Mouse (Mus musculus) MEL (cell line): ENCODE results near the gene Tbc1d5. TPM values are rescaled to one million over a fixed set of nuclear protein-coding genes. Genes with fewer than 3 reads are reported as not detected.

Experiments
- DNase-seq: peaks from one replicate; pipeline ENCODE4 v3.0.0; 2011; ENCODE audit warnings: low read depth, low spot score
- H3K27ac ChIP-seq: 2 replicates; pipeline ENCODE4 v1.5.1; 2012; ENCODE audit warnings: low read depth, mild to moderate bottlenecking, control low read depth, low read length, moderate library complexity; ENCODE audit not compliant: control insufficient read depth
- H3K27me3 ChIP-seq, 2 experiments: fragments of 150-350 bp in 1 of 2; sonication (generic) in 1 of 2; 2 replicates each; pipeline ENCODE4 v1.6.1; 2012; ENCODE audit warnings: low read length in 2 of 2, mild to moderate bottlenecking in 2 of 2, improper control_type of control experiment in 1 of 2, moderate library complexity in 1 of 2; ENCODE audit not compliant: insufficient read depth in 2 of 2, control insufficient read depth in 1 of 2
- H3K36me3 ChIP-seq, 2 experiments: 2 replicates each; pipeline ENCODE4 v1.6.1; 2012 to 2014; ENCODE audit warnings: low read length in 2 of 2, improper control_type of control experiment in 1 of 2, inconsistent platforms in 1 of 2, mild to moderate bottlenecking in 1 of 2; ENCODE audit not compliant: insufficient read depth in 2 of 2, control insufficient read depth in 1 of 2
- H3K4me1 ChIP-seq, 2 experiments: fragments of 150-350 bp in 1 of 2; sonication (generic) in 1 of 2; 2 replicates each; pipeline ENCODE4 v1.6.1; 2012; ENCODE audit warnings: low read length in 2 of 2, improper control_type of control experiment in 1 of 2, mild to moderate bottlenecking in 1 of 2; ENCODE audit not compliant: insufficient read depth in 2 of 2, control insufficient read depth in 1 of 2
- H3K4me3 ChIP-seq, 2 experiments: fragments of 150-350 bp in 1 of 2; sonication (generic) in 1 of 2; 2 replicates each; pipeline ENCODE4 v1.5.1; 2012; ENCODE audit warnings: low read depth in 2 of 2, low read length in 2 of 2, mild to moderate bottlenecking in 2 of 2, moderate library complexity in 2 of 2, control low read depth in 1 of 2, improper control_type of control experiment in 1 of 2; ENCODE audit not compliant: control insufficient read depth in 1 of 2, insufficient read depth in 1 of 2
- H3K79me2 ChIP-seq: 2 replicates; pipeline ENCODE4 v1.6.1; 2012; ENCODE audit warnings: mild to moderate bottlenecking, low read length, moderate library complexity; ENCODE audit not compliant: control insufficient read depth, poor library complexity, insufficient read depth
- H3K9ac ChIP-seq: 2 replicates; pipeline ENCODE4 v1.6.1; 2012; ENCODE audit warnings: low read depth, mild to moderate bottlenecking, control low read depth, low read length, moderate library complexity; ENCODE audit not compliant: control insufficient read depth, poor library complexity, severe bottlenecking
- H3K9me3 ChIP-seq: fragments of 150-350 bp; sonication (generic); replicated peaks from 2 replicates; pipeline ENCODE4 v1.6.1; 2012; ENCODE audit warnings: mild to moderate bottlenecking, low read length, improper control_type of control experiment, moderate library complexity; ENCODE audit not compliant: insufficient read depth
- CTCF ChIP-seq, 3 experiments: IDR thresholded peaks in 2 of 3; conservative IDR thresholded peaks in 1 of 3; 2 replicates each; pipeline ENCODE4 v1.5.1; 2011 to 2012; ENCODE audit warnings: low read length in 3 of 3, low read depth in 2 of 3, mild to moderate bottlenecking in 2 of 3, improper control_type of control experiment in 1 of 3, inconsistent platforms in 1 of 3, mixed read lengths in 1 of 3, moderate library complexity in 1 of 3; ENCODE audit not compliant: control insufficient read depth in 1 of 3, insufficient read depth in 1 of 3, poor library complexity in 1 of 3, severe bottlenecking in 1 of 3
- E2F4 ChIP-seq: IDR thresholded peaks from 2 replicates; pipeline ENCODE4 v1.6.1; 2011; ENCODE audit warnings: low read depth, low read length, improper control_type of control experiment, borderline replicate concordance
- ELF1 ChIP-seq: IDR thresholded peaks from 2 replicates; pipeline ENCODE4 v1.6.1; 2014; ENCODE audit warnings: low read depth, mild to moderate bottlenecking, inconsistent platforms, low read length, improper control_type of control experiment, moderate library complexity
- EP300 ChIP-seq, 2 experiments: IDR thresholded peaks; 2 replicates each; pipeline ENCODE4 v1.6.1; 2011; ENCODE audit warnings: improper control_type of control experiment in 2 of 2, low read length in 2 of 2, low read depth in 1 of 2, mild to moderate bottlenecking in 1 of 2
- ETS1 ChIP-seq: IDR thresholded peaks from 2 replicates; pipeline ENCODE4 v1.6.1; 2012; ENCODE audit warnings: low read depth, mild to moderate bottlenecking, inconsistent platforms, low read length, improper control_type of control experiment, moderate library complexity
- GABPA ChIP-seq: IDR thresholded peaks from 2 replicates; pipeline ENCODE4 v1.6.1; 2012; ENCODE audit warnings: low read depth, mild to moderate bottlenecking, inconsistent platforms, low read length, improper control_type of control experiment, moderate library complexity
- GATA1 ChIP-seq: IDR thresholded peaks from 2 replicates; pipeline ENCODE4 v1.6.1; 2011; ENCODE audit warnings: low read depth, low read length, improper control_type of control experiment
- HCFC1 ChIP-seq: IDR thresholded peaks from 2 replicates; pipeline ENCODE4 v1.6.1; 2012; ENCODE audit warnings: low read depth, mild to moderate bottlenecking, inconsistent platforms, low read length, improper control_type of control experiment, moderate library complexity
- MAFK ChIP-seq: IDR thresholded peaks from 2 replicates; pipeline ENCODE4 v1.6.1; 2011; ENCODE audit warnings: low read depth, mild to moderate bottlenecking, low read length, improper control_type of control experiment, borderline replicate concordance
- MAX ChIP-seq: IDR thresholded peaks from 2 replicates; pipeline ENCODE4 v1.6.1; 2011; ENCODE audit warnings: low read length, improper control_type of control experiment
- MAZ ChIP-seq: IDR thresholded peaks from 2 replicates; pipeline ENCODE4 v1.6.1; 2012; ENCODE audit warnings: low read depth, mild to moderate bottlenecking, inconsistent platforms, low read length, improper control_type of control experiment
- MXI1 ChIP-seq: IDR thresholded peaks from 2 replicates; pipeline ENCODE4 v1.6.1; 2011; ENCODE audit warnings: mild to moderate bottlenecking, low read depth, low read length, improper control_type of control experiment
- MYB ChIP-seq: IDR thresholded peaks from 2 replicates; pipeline ENCODE4 v1.6.1; 2011; ENCODE audit warnings: mild to moderate bottlenecking, low read depth, low read length, improper control_type of control experiment
- MYC ChIP-seq: IDR thresholded peaks from 2 replicates; pipeline ENCODE4 v1.6.1; 2011; ENCODE audit warnings: low read depth, mild to moderate bottlenecking, low read length, improper control_type of control experiment, moderate library complexity
- NELFE ChIP-seq: IDR thresholded peaks from 2 replicates; pipeline ENCODE4 v1.6.1; 2011; ENCODE audit warnings: low read depth, low read length, improper control_type of control experiment
- POLR2A ChIP-seq, 2 experiments: IDR thresholded peaks; 2 replicates each; pipeline ENCODE4 v1.6.1; 2011 to 2012; ENCODE audit warnings: low read length in 2 of 2, mild to moderate bottlenecking in 2 of 2, control low read depth in 1 of 2, improper control_type of control experiment in 1 of 2, low read depth in 1 of 2, moderate library complexity in 1 of 2; ENCODE audit not compliant: control insufficient read depth in 1 of 2, insufficient read depth in 1 of 2, poor library complexity in 1 of 2
- POLR2AphosphoS2 ChIP-seq: IDR thresholded peaks from 2 replicates; pipeline ENCODE4 v1.6.1; 2011; ENCODE audit warnings: low read length, improper control_type of control experiment
- POLR2AphosphoS5 ChIP-seq: IDR thresholded peaks from 2 replicates; pipeline ENCODE4 v1.6.1; 2012; ENCODE audit warnings: low read depth, borderline replicate concordance, mild to moderate bottlenecking, inconsistent platforms, low read length, moderate library complexity, mixed read lengths
- RAD21 ChIP-seq: IDR thresholded peaks from 2 replicates; pipeline ENCODE4 v1.6.1; 2011; ENCODE audit warnings: mild to moderate bottlenecking, low read depth, low read length, improper control_type of control experiment
- RCOR1 ChIP-seq: IDR thresholded peaks from 2 replicates; pipeline ENCODE4 v1.6.1; 2012; ENCODE audit warnings: low read depth, mild to moderate bottlenecking, inconsistent platforms, low read length, improper control_type of control experiment
- SIN3A ChIP-seq: IDR thresholded peaks from 2 replicates; pipeline ENCODE4 v1.6.1; 2012; ENCODE audit warnings: low read length, improper control_type of control experiment, inconsistent platforms
- TAL1 ChIP-seq: IDR thresholded peaks from 2 replicates; pipeline ENCODE4 v1.6.1; 2012; ENCODE audit warnings: mild to moderate bottlenecking, inconsistent platforms, low read length, moderate library complexity, mixed read lengths
- TCF12 ChIP-seq: IDR thresholded peaks from 2 replicates; pipeline ENCODE4 v1.6.1; 2014; ENCODE audit warnings: low read depth, mild to moderate bottlenecking, inconsistent platforms, low read length, improper control_type of control experiment, moderate library complexity
- UBTF ChIP-seq: IDR thresholded peaks from 2 replicates; pipeline ENCODE4 v1.6.1; 2012; ENCODE audit warnings: low read depth, mild to moderate bottlenecking, inconsistent platforms, low read length, improper control_type of control experiment, moderate library complexity, borderline replicate concordance; ENCODE audit not compliant: insufficient read depth
- ZC3H11A ChIP-seq: IDR thresholded peaks from 2 replicates; pipeline ENCODE4 v1.6.1; 2012; ENCODE audit warnings: low read depth, mild to moderate bottlenecking, inconsistent platforms, low read length, improper control_type of control experiment
- ZKSCAN1 ChIP-seq: IDR thresholded peaks from 2 replicates; pipeline ENCODE4 v1.6.1; 2012; ENCODE audit warnings: low read depth, mild to moderate bottlenecking, inconsistent platforms, low read length, improper control_type of control experiment, moderate library complexity
- polyA plus RNA-seq, 2 experiments: library from polyadenylated mRNA; stranded (reverse) in 1 of 2; unstranded in 1 of 2; fragments of >175 nt in 1 of 2; fragments of >200 nt in 1 of 2; gene quantifications; 2 replicates each; pipeline versions ENCODE4 v1.2.1 to v1.2.4; 2012; ENCODE audit warnings: low replicate concordance in 2 of 2, low read depth in 1 of 2; ENCODE audit not compliant: insufficient read length in 2 of 2, insufficient read depth in 1 of 2, missing spikeins in 1 of 2
- total RNA-seq: library from RNA; depleted of rRNA; stranded (reverse); fragments of 300-350 nt; gene quantifications from 2 replicates; pipeline ENCODE4 v1.2.3, GENCODE M21; 2012

The Tbc1d5 gene
- total and polyA plus RNA-seq, 3 experiments, result 5.4 to 116 (median 8.2) TPM

DNA sequence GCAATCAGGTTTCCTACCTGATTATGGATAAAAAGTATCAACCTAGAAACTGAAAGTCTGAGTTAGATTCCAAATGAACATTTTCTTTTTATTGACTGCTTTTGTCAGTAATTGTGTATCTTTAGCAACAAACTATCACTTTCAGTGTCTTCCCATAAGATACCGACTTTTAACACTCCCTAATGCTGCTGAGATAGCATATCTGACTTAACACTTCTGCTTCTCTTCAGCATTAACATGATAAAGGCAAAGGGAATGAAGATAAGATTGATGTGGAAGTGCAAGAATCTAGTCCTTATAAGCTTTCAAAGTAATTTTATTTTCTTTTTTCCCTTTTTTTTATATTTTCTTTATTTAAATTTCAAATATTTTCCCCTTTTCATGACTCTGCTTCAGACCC is 138.3 kb downstream of the Tbc1d5 start (continued):
- TF ChIP-seq HCFC1, result 0 out of 2 replicates have a peak, but pooled peaks have one; percentile 12
- no peak for TF ChIP-seq POLR2AphosphoS5
- no peak for TF ChIP-seq ZC3H11A
- TF ChIP-seq MYB, result no peak
- TF ChIP-seq RCOR1, result peak; percentile 82
- no peak for TF ChIP-seq E2F4
- no peak for TF ChIP-seq POLR2AphosphoS2
- TF ChIP-seq MAZ, result no peak
- no peak for TF ChIP-seq GABPA

GRCm38 (mm10) chr17:51023227-51023626 is 155.9 kb downstream of the Tbc1d5 start:
- H3K9me3 ChIP-seq, result no peaks in the 10 kb centered on the region
- no peaks in the 10 kb centered on the region for H3K4me1 ChIP-seq
- DNase-seq, result no peak
- TF ChIP-seq GATA1, result no peak
- no peak for TF ChIP-seq NELFE
- no peak for TF ChIP-seq MXI1
- TF ChIP-seq CTCF (IDR thresholded peaks at IDR 0.05 in 2 of 3, conservative IDR thresholded peaks at IDR 0.05 in 1 of 3; ENCODE audit: control insufficient read depth in 1 of 3, insufficient read depth in 1 of 3, low read depth in 2 of 3, low read length in 3 of 3, poor library complexity in 1 of 3, severe bottlenecking in 1 of 3), result no peak
- no peak for TF ChIP-seq GABPA
- no peak for TF ChIP-seq E2F4
- TF ChIP-seq ZKSCAN1, result no peak
- no peak for TF ChIP-seq MAFK
- TF ChIP-seq POLR2AphosphoS5, result no peak
- no peak for TF ChIP-seq UBTF
- TF ChIP-seq ZC3H11A, result no peak
- no peak for TF ChIP-seq SIN3A
- TF ChIP-seq POLR2A (IDR thresholded peaks at IDR 0.05; ENCODE audit: control insufficient read depth in 1 of 2, insufficient read depth in 1 of 2, low read depth in 1 of 2, low read length in 2 of 2, poor library complexity in 1 of 2), result no peak
- no peak for TF ChIP-seq RAD21
- H3K79me2 ChIP-seq, result no peaks in the 10 kb centered on the region
- H3K27me3 ChIP-seq, result no peaks in the 10 kb centered on the region
- H3K4me3 ChIP-seq, result no peak overlapping the region
- no peak overlapping the region for H3K9ac ChIP-seq
- no peak overlapping the region for H3K27ac ChIP-seq
- H3K36me3 ChIP-seq, result no peaks in the 10 kb centered on the region

- TF ChIP-seq ELF1, result peak; percentile 23; the same call in 1 of the 2 replicates
- no peak for TF ChIP-seq POLR2AphosphoS5
- TF ChIP-seq MAX, result peak; percentile 41; the same call in 1 of the 2 replicates
- TF ChIP-seq TCF12, result peak; percentile 69
- TF ChIP-seq EP300 (IDR thresholded peaks at IDR 0.05; ENCODE audit: low read depth in 1 of 2, low read length in 2 of 2), result peak; percentile 73 to 80
- peak; percentile 71 for TF ChIP-seq GATA1
- no peak for TF ChIP-seq NELFE
- no peak for TF ChIP-seq POLR2AphosphoS2
- TF ChIP-seq SIN3A, result peak; percentile 58
- peak; percentile 45; the same call in 1 of the 2 replicates for TF ChIP-seq TAL1
- peak; percentile 85 for TF ChIP-seq ETS1
- TF ChIP-seq MAZ, result no peak
- 0 out of 2 replicates have a peak, but pooled peaks have one; percentile 39 for TF ChIP-seq MYC
- H3K9me3 ChIP-seq, result no peaks in the 10 kb centered on the region
- H3K36me3 ChIP-seq, result peaks cover 1 to 12% of the 10 kb centered on the region in 2 experiments; a peak in 2 of 4 replicates
- peaks cover 6 to 9% of the 10 kb centered on the region in 2 experiments for H3K4me1 ChIP-seq
- H3K9ac ChIP-seq, result no peak overlapping the region
- no peaks in the 10 kb centered on the region for H3K27me3 ChIP-seq
- H3K27ac ChIP-seq, result 0 out of 2 replicates have a peak overlapping the region, but pooled peaks have one; percentile 4
- no peaks in the 10 kb centered on the region for H3K79me2 ChIP-seq
- no peak overlapping the region for H3K4me3 ChIP-seq
- DNase-seq, result peak; percentile 70
These were observed 162.8 kb downstream of the Tbc1d5 start for GRCm38 (mm10) chr17:51016384-51016783.
